Mouse (Mus musculus) urinary bladder, postnatal 36 days (tissue): Measurements from ENCODE around the gene Mecom.

Experiments used
- DNase-seq, 2 experiments: peaks; one replicate each; pipeline ENCODE4 v3.0.0; 2022; ENCODE audit warnings: low spot score in 2 of 2, mixed read lengths in 1 of 2

The Mecom gene

GRCm38 (mm10) chr3:30104515-30105098, 443.2 kb downstream of the Mecom start:
- DNase-seq: no peak

GRCm38 (mm10) chr3:30101146-30101545, 446.7 kb downstream of the Mecom start:
- DNase-seq: no peak

- DNase-seq: no peak
These were observed 450.1 kb downstream of the Mecom start for GRCm38 (mm10) chr3:30097713-30098112.

- no peak for DNase-seq
These were observed 450.7 kb downstream of the Mecom start for GRCm38 (mm10) chr3:30097129-30097528.

- DNase-seq: no peak
These were observed 454.8 kb downstream of the Mecom start for GRCm38 (mm10) chr3:30093005-30093404.

- DNase-seq: no peak
These were observed 455.3 kb downstream of the Mecom start for GRCm38 (mm10) chr3:30092481-30092880.

- no peak for DNase-seq
These were observed 455.9 kb downstream of the Mecom start for GRCm38 (mm10) chr3:30091860-30092259.

- no peak for DNase-seq
These were observed 456.4 kb downstream of the Mecom start for GRCm38 (mm10) chr3:30091401-30091800.

GRCm38 (mm10) chr3:30086139-30086538, 461.7 kb downstream of the Mecom start:
- DNase-seq: no peak

- no peak for DNase-seq
These were observed 464.0 kb downstream of the Mecom start for GRCm38 (mm10) chr3:30083842-30084241.

GRCm38 (mm10) chr3:30083268-30083667, 464.5 kb downstream of the Mecom start:
- DNase-seq: no peak

GRCm38 (mm10) chr3:30080827-30081226, 467.0 kb downstream of the Mecom start:
- peak in 1 of 2 experiments; percentile 41 for DNase-seq

- no peak for DNase-seq
These were observed 471.3 kb downstream of the Mecom start for GRCm38 (mm10) chr3:30076522-30076921.

- no peak for DNase-seq
These were observed 476.5 kb downstream of the Mecom start for GRCm38 (mm10) chr3:30071271-30071670.

- no peak for DNase-seq
These were observed 481.3 kb downstream of the Mecom start for GRCm38 (mm10) chr3:30066519-30066918.

- no peak for DNase-seq
These were observed 487.8 kb downstream of the Mecom start for GRCm38 (mm10) chr3:30060058-30060457.

GRCm38 (mm10) chr3:30059615-30060014, 488.2 kb downstream of the Mecom start:
- no peak for DNase-seq

- peak in 1 of 2 experiments; percentile 4 for DNase-seq
These were observed 496.5 kb downstream of the Mecom start for GRCm38 (mm10) chr3:30051287-30051686.

GRCm38 (mm10) chr3:30050795-30051194, 497.0 kb downstream of the Mecom start:
- peak; percentile 14 to 22 for DNase-seq

- peak; percentile 17 to 21 for DNase-seq
These were observed 499.0 kb downstream of the Mecom start for GRCm38 (mm10) chr3:30048792-30049191.

GRCm38 (mm10) chr3:30048157-30048556, 499.7 kb downstream of the Mecom start:
- DNase-seq: peak in 1 of 2 experiments; percentile 2

GRCm38 (mm10) chr3:30043525-30043924, 504.3 kb downstream of the Mecom start:
- DNase-seq: no peak

GRCm38 (mm10) chr3:30038545-30038944, 509.3 kb downstream of the Mecom start:
- DNase-seq: no peak

- DNase-seq: no peak
These were observed 527.8 kb downstream of the Mecom start for GRCm38 (mm10) chr3:30019961-30020360.
